Mouse (Mus musculus): ENCODE data around the gene Tkt. TPM values are rescaled to one million over a fixed set of nuclear protein-coding genes. Genes with fewer than 3 reads are reported as not detected.

Tkt gene
- polyA plus RNA-seq, 1 experiment from 2014 or later: 411 TPM

DNA sequence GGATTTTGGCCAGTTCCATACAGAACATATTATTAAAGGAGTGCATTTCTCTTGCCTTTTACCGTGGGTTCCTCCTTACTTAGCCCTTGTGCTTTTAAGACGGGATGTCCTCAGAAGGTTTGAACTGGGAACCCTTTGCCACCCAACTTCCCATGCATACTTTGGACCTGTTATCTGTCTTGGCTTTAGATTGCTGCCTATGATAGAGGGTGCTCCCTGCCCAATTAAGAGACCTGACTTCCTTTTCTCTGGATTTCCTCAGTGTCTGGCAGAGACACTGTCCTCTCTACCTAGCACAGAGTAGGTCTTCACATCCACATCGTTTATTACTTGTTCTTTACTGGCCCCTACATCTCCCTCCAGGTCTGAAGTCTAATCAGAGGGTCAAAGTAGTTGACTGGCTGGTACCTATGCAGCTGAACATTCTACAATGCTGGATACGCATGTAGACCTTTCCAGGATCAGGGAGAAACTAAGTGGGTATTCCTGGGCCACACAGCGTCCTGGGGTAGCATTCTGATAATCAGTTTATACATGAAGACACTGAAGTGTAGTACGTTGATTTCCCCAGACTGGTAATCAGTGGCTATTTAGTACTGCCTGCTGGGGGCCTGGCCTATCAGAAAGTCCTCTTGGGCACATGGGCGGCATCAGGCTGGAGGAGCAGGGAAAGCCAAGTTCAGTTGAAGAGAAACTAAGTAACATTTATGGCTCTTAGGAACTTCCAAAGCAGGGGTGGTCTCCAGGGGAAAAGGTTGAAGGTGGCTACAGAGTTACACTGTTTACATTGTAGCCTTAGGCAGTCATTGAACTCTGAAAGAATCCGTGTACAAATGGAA lies 2.3 kb downstream of the Tkt start:
- Histone ChIP-seq H3K4me1 (ENCODE audit: control insufficient read depth, insufficient read depth, low read length) (peaks cover 21% of the 10 kb centered on the region), H3K4me2 (ENCODE audit: low read depth, low read length) (peak overlapping the region; percentile 78), H3K4me3 (ENCODE audit: low read length) (peak overlapping the region; percentile 72), H3K36me3 (ENCODE audit: control insufficient read depth, insufficient read depth, low read length) (no peaks in the 10 kb centered on the region), H3K9ac (ENCODE audit: low read depth, low read length) (peak overlapping the region; percentile 93), H3K9me3 (ENCODE audit: control insufficient read depth, low read length) (no peaks in the 10 kb centered on the region), H3K27ac (ENCODE audit: low read length) (peak overlapping the region; percentile 95; the same call in 1 of the 2 replicates), H3K27me3 (replicated peaks; ENCODE audit: control insufficient read depth, insufficient read depth, low read length) (no peaks in the 10 kb centered on the region)
- WGBS: 21% methylated on average over 8 of the region's 8 CpGs
- no peak for ATAC-seq

DNA sequence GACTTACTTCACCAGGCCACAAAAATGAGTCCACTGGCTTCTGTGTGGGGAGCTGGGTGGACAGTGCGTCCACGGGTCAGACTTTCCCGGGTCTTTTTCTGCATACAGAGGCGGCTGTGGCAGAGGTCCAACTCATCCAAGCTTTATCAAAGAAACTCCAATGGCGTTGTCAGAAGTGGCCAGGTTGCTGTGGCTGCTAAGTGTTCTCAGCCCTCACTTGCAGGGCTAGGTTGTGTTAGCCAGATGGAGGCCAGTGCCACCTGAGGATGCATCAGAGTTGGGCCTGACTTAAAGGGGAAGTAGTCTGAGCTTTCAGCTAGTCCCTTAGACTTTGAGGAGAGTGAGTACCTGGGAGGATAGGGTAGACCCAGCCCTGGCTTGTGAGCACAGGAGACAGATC lies 3.4 kb downstream of the Tkt start:
- Histone ChIP-seq H3K4me3 (ENCODE audit: low read length) (peak overlapping the region; percentile 72), H3K36me3 (ENCODE audit: control insufficient read depth, insufficient read depth, low read length) (no peaks in the 10 kb centered on the region), H3K27me3 (replicated peaks; ENCODE audit: control insufficient read depth, insufficient read depth, low read length) (no peaks in the 10 kb centered on the region), H3K27ac (ENCODE audit: low read length) (no peak overlapping the region), H3K9ac (ENCODE audit: low read depth, low read length) (peak overlapping the region; percentile 26; the same call in 1 of the 2 replicates), H3K4me2 (ENCODE audit: low read depth, low read length) (peak overlapping the region; percentile 78), H3K9me3 (ENCODE audit: control insufficient read depth, low read length) (no peaks in the 10 kb centered on the region), H3K4me1 (ENCODE audit: control insufficient read depth, insufficient read depth, low read length) (peaks cover 21% of the 10 kb centered on the region)
- 74% methylated on average over 5 of the region's 5 CpGs for WGBS
- ATAC-seq: no peak

DNA sequence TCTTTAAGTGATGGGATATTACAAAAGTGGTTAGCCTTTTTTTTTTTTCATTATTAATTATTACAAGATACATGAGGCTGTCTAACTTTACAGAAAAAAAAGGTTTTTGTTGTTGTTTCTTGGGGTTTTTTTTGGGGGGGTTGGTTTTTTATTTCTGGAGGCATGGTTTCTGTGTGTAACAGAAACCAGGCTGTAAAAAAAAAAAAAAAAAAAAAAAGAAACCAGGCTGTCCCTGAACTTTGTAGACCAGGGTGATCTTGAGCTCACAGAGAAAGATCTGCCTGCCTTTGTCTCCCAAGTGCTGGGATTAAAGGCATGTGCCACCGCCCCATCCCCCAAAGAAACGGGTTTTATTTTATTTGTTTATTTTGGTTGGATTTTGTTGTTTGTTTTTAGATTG lies 3.8 kb downstream of the Tkt start:
- peak overlapping the region; percentile 78; the same call in 1 of the 2 replicates for H3K4me2 ChIP-seq (ENCODE audit: low read depth, low read length)
- no peak overlapping the region for H3K9ac ChIP-seq (ENCODE audit: low read depth, low read length)
- 88% methylated on average over 2 of the region's 2 CpGs for WGBS
- H3K4me1 ChIP-seq (ENCODE audit: control insufficient read depth, insufficient read depth, low read length): peaks cover 21% of the 10 kb centered on the region
- ATAC-seq: no peak
- no peak overlapping the region for H3K27ac ChIP-seq (ENCODE audit: low read length)
- H3K36me3 ChIP-seq (ENCODE audit: control insufficient read depth, insufficient read depth, low read length): no peaks in the 10 kb centered on the region
- H3K9me3 ChIP-seq (ENCODE audit: control insufficient read depth, low read length): no peaks in the 10 kb centered on the region
- H3K27me3 ChIP-seq (replicated peaks; ENCODE audit: control insufficient read depth, insufficient read depth, low read length): no peaks in the 10 kb centered on the region
- no peak overlapping the region for H3K4me3 ChIP-seq (ENCODE audit: low read length)

- ATAC-seq: no peak
- H3K4me2 ChIP-seq (ENCODE audit: low read depth, low read length): no peak overlapping the region
- WGBS: 83% methylated on average over 4 of the region's 4 CpGs
- no peak overlapping the region for H3K4me3 ChIP-seq (ENCODE audit: low read length)
- H3K9me3 ChIP-seq (ENCODE audit: control insufficient read depth, low read length): no peaks in the 10 kb centered on the region
- H3K27me3 ChIP-seq (replicated peaks; ENCODE audit: control insufficient read depth, insufficient read depth, low read length): no peaks in the 10 kb centered on the region
- no peaks in the 10 kb centered on the region for H3K36me3 ChIP-seq (ENCODE audit: control insufficient read depth, insufficient read depth, low read length)
- no peak overlapping the region for H3K9ac ChIP-seq (ENCODE audit: low read depth, low read length)
- peaks cover 23% of the 10 kb centered on the region for H3K4me1 ChIP-seq (ENCODE audit: control insufficient read depth, insufficient read depth, low read length)
- no peak overlapping the region for H3K27ac ChIP-seq (ENCODE audit: low read length)
Measured at GRCm38 (mm10) chr14:30553185-30553584, 5.0 kb downstream of the Tkt start.

- no peak overlapping the region for H3K4me3 ChIP-seq (ENCODE audit: low read length)
- H3K27me3 ChIP-seq (replicated peaks; ENCODE audit: control insufficient read depth, insufficient read depth, low read length): no peaks in the 10 kb centered on the region
- H3K4me1 ChIP-seq (ENCODE audit: control insufficient read depth, insufficient read depth, low read length): peaks cover 23% of the 10 kb centered on the region
- no peak overlapping the region for H3K4me2 ChIP-seq (ENCODE audit: low read depth, low read length)
- H3K9me3 ChIP-seq (ENCODE audit: control insufficient read depth, low read length): no peaks in the 10 kb centered on the region
- peaks cover 23% of the 10 kb centered on the region for H3K36me3 ChIP-seq (ENCODE audit: control insufficient read depth, insufficient read depth, low read length)
- no peak for ATAC-seq
- H3K9ac ChIP-seq (ENCODE audit: low read depth, low read length): no peak overlapping the region
- no peak overlapping the region for H3K27ac ChIP-seq (ENCODE audit: low read length)
- WGBS: 78% methylated on average over 2 of the region's 2 CpGs
Measured at GRCm38 (mm10) chr14:30556651-30557050, 8.5 kb downstream of the Tkt start.

GRCm38 (mm10) chr14:30557730-30558129 lies 9.6 kb downstream of the Tkt start:
- H3K27ac ChIP-seq (ENCODE audit: low read length): no peak overlapping the region
- WGBS: 65% methylated on average over 9 of the region's 9 CpGs
- H3K4me2 ChIP-seq (ENCODE audit: low read depth, low read length): no peak overlapping the region
- H3K27me3 ChIP-seq (replicated peaks; ENCODE audit: control insufficient read depth, insufficient read depth, low read length): no peaks in the 10 kb centered on the region
- no peak for ATAC-seq
- no peak overlapping the region for H3K4me3 ChIP-seq (ENCODE audit: low read length)
- H3K9me3 ChIP-seq (ENCODE audit: control insufficient read depth, low read length): no peaks in the 10 kb centered on the region
- H3K36me3 ChIP-seq (ENCODE audit: control insufficient read depth, insufficient read depth, low read length): peaks cover 23% of the 10 kb centered on the region
- peaks cover 23% of the 10 kb centered on the region for H3K4me1 ChIP-seq (ENCODE audit: control insufficient read depth, insufficient read depth, low read length)
- no peak overlapping the region for H3K9ac ChIP-seq (ENCODE audit: low read depth, low read length)

DNA sequence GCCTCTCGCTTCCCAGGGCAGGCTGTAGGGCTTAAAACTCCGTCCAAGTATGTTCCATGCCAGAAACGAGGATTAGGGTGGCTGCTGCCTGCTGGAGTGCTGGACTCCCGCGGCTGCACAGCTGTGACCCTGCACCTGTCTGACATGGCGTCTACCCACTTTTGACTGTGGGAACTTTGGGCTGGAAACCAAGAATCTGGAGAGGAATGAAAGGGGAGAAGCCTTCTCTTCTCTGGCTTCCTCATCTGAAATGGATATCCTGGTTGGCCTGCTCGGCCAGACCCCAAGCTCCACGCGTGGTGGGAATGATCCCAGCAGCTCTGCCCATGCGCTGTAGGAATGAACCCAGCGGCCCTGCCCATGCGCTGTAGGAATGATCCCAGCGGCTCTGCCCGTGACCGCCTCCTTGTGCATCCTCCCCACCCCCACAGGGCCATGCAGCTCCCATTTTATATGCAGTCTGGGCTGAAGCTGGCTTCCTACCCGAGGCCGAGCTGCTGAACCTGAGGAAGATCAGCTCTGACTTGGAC lies 11.2 kb downstream of the Tkt start:
- no peaks in the 10 kb centered on the region for H3K9me3 ChIP-seq (ENCODE audit: control insufficient read depth, low read length)
- no peaks in the 10 kb centered on the region for H3K27me3 ChIP-seq (replicated peaks; ENCODE audit: control insufficient read depth, insufficient read depth, low read length)
- no peak overlapping the region for H3K4me2 ChIP-seq (ENCODE audit: low read depth, low read length)
- ATAC-seq: no peak
- peaks cover 20% of the 10 kb centered on the region for H3K4me1 ChIP-seq (ENCODE audit: control insufficient read depth, insufficient read depth, low read length)
- peaks cover 23% of the 10 kb centered on the region for H3K36me3 ChIP-seq (ENCODE audit: control insufficient read depth, insufficient read depth, low read length)
- H3K4me3 ChIP-seq (ENCODE audit: low read length): no peak overlapping the region
- H3K9ac ChIP-seq (ENCODE audit: low read depth, low read length): no peak overlapping the region
- 88% methylated on average over 17 of the region's 17 CpGs for WGBS
- H3K27ac ChIP-seq (ENCODE audit: low read length): no peak overlapping the region

DNA sequence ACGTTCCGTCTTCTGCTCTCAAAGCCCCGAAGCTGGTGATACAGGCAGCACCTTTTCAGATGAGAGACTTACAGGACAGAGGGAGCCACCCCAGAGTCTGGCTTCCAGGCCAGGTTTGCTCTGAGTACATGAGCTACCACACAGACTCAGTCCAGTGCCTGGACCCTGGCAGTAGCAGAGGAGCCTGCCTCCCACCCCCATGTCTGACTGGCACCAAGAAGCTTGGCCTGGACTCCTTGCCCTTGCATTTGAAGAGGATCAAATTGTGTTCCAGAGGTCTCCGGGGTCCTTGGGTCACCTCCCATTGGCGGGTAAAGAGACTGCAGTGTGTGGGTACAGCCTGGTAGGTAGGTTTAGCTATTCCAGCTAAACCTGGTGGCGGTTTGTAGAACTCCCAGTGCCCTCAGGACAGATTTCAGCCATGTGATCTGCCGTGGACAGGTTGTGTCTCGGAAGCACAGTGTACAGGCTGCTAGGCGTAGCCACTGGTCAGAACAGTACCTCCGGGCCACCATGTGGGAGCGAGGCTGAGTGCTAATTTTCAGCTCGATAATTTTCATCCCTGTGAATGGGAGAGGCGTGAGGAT lies 12.7 kb downstream of the Tkt start:
- no peak overlapping the region for H3K4me2 ChIP-seq (ENCODE audit: low read depth, low read length)
- peaks cover 20% of the 10 kb centered on the region for H3K4me1 ChIP-seq (ENCODE audit: control insufficient read depth, insufficient read depth, low read length)
- peak; percentile 11 for ATAC-seq
- no peaks in the 10 kb centered on the region for H3K9me3 ChIP-seq (ENCODE audit: control insufficient read depth, low read length)
- 90% methylated on average over 13 of the region's 13 CpGs for WGBS
- peak overlapping the region; percentile 84 for H3K27ac ChIP-seq (ENCODE audit: low read length)
- no peaks in the 10 kb centered on the region for H3K27me3 ChIP-seq (replicated peaks; ENCODE audit: control insufficient read depth, insufficient read depth, low read length)
- H3K9ac ChIP-seq (ENCODE audit: low read depth, low read length): no peak overlapping the region
- H3K4me3 ChIP-seq (ENCODE audit: low read length): no peak overlapping the region
- peaks cover 26% of the 10 kb centered on the region for H3K36me3 ChIP-seq (ENCODE audit: control insufficient read depth, insufficient read depth, low read length)

GRCm38 (mm10) chr14:30561470-30562187 lies 13.5 kb downstream of the Tkt start:
- Histone ChIP-seq H3K4me3 (ENCODE audit: low read length) (no peak overlapping the region), H3K4me2 (ENCODE audit: low read depth, low read length) (no peak overlapping the region), H3K4me1 (ENCODE audit: control insufficient read depth, insufficient read depth, low read length) (peaks cover 20% of the 10 kb centered on the region), H3K27me3 (replicated peaks; ENCODE audit: control insufficient read depth, insufficient read depth, low read length) (no peaks in the 10 kb centered on the region), H3K9ac (ENCODE audit: low read depth, low read length) (0 out of 2 replicates have a peak overlapping the region, but pooled peaks have one; percentile 16), H3K27ac (ENCODE audit: low read length) (peak overlapping the region; percentile 84), H3K9me3 (ENCODE audit: control insufficient read depth, low read length) (no peaks in the 10 kb centered on the region), H3K36me3 (ENCODE audit: control insufficient read depth, insufficient read depth, low read length) (peaks cover 26% of the 10 kb centered on the region)
- 62% methylated on average over 14 of the region's 14 CpGs for WGBS
- ATAC-seq: peak; percentile 91

All from intestine, embryonic 16.5 days (tissue).